Mouse (Mus musculus) frontal cortex, postnatal 10 days (tissue): ENCODE data around the gene Rhbdf2.
"Not testable (repeated sequence)": the region's sequence is repeated elsewhere in the genome, so short reads cannot be mapped to it uniquely, and the experiment has no call there.

Experiments
- DNase-seq, 2 experiments: peaks; one replicate each; pipeline ENCODE4 v3.0.0; 2022; ENCODE audit warnings: low spot score in 2 of 2, mixed read lengths in 1 of 2

Rhbdf2 gene

GRCm38 (mm10) chr11:116643579-116644224, 16.9 kb upstream of the Rhbdf2 start:
- DNase-seq: no peak

GRCm38 (mm10) chr11:116642681-116643578, 16.1 kb upstream of the Rhbdf2 start:
- DNase-seq: peak; percentile 81 to 87

GRCm38 (mm10) chr11:116641731-116642130, 14.9 kb upstream of the Rhbdf2 start:
- no peak for DNase-seq

- DNase-seq: no peak
Observed at GRCm38 (mm10) chr11:116641168-116641567, 14.3 kb upstream of the Rhbdf2 start.

- DNase-seq: not testable (repeated sequence)
Observed at GRCm38 (mm10) chr11:116636607-116637006, 9.8 kb upstream of the Rhbdf2 start.

GRCm38 (mm10) chr11:116632962-116633361, 6.1 kb upstream of the Rhbdf2 start:
- no peak for DNase-seq

- DNase-seq: no peak
Observed at GRCm38 (mm10) chr11:116630171-116630965, 3.5 kb upstream of the Rhbdf2 start.

GRCm38 (mm10) chr11:116629472-116629871, 2.7 kb upstream of the Rhbdf2 start:
- DNase-seq: no peak

GRCm38 (mm10) chr11:116628712-116629111, 1.9 kb upstream of the Rhbdf2 start:
- DNase-seq: peak; percentile 69 to 86

- no peak for DNase-seq
Observed at GRCm38 (mm10) chr11:116627072-116628020, 527 bp upstream of the Rhbdf2 start.

- no peak for DNase-seq
Observed at GRCm38 (mm10) chr11:116625081-116626000, 1.5 kb downstream of the Rhbdf2 start.

GRCm38 (mm10) chr11:116624131-116624832, 2.5 kb downstream of the Rhbdf2 start:
- peak in 1 of 2 experiments; percentile 44 for DNase-seq

- DNase-seq: no peak
Observed at GRCm38 (mm10) chr11:116623281-116624124, 3.3 kb downstream of the Rhbdf2 start.

GRCm38 (mm10) chr11:116621258-116621704, 5.5 kb downstream of the Rhbdf2 start:
- no peak for DNase-seq

- DNase-seq: no peak
Observed at GRCm38 (mm10) chr11:116620559-116621253, 6.1 kb downstream of the Rhbdf2 start.

- no peak for DNase-seq
Observed at GRCm38 (mm10) chr11:116620073-116620472, 6.7 kb downstream of the Rhbdf2 start.

- DNase-seq: no peak
Observed at GRCm38 (mm10) chr11:116619561-116619960, 7.3 kb downstream of the Rhbdf2 start.

- no peak for DNase-seq
Observed at GRCm38 (mm10) chr11:116619156-116619555, 7.7 kb downstream of the Rhbdf2 start.
